Mouse (Mus musculus): ENCODE measurements around the gene Sat2.

Gene Sat2

GRCm38 (mm10) chr11:69657462-69657881 lies 35.6 kb downstream of the Sat2 start:
- in situ Hi-C loops (cut with MboI; ENCODE audit: low pct_unique_long_range_greater_than_20kb in 1 of 2, low sequenced_read_pairs in 2 of 2, unreplicated experiment in 1 of 2), result no loop called here

DNA sequence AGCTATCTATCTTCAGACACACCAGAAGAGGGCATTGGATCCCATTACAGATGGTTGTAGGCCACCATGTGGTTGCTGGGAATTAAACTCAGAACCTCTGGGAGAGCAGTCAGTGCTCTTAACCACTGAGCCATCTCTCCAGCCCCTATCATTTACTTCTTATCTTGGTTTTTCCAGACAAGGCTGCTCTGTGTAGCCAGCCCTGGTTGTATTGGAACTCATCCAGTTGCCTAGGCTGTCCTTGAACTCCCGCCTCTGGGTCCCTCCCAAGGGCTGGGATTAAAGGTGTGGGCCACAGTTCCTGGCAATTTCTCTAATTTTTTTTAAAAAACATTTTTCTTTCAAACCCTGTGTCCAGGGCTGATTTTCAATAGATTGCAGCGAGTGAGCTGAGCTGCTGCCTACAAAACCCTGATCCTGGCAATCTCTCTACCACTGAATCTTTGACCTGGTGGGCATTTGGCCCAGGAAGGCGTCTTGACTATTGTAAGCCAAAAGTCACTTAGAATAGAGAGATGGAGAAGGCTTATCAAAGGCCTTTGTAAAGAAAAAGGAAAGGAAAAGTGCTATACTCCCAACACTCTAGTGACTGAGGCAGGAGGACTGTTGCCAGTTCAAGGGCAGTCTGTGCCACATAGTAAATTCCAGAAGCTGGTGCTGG lies 39.5 kb downstream of the Sat2 start:
- in situ Hi-C loops (cut with MboI; ENCODE audit: low pct_unique_long_range_greater_than_20kb in 1 of 2, low sequenced_read_pairs in 2 of 2, unreplicated experiment in 1 of 2), result no loop called here

DNA sequence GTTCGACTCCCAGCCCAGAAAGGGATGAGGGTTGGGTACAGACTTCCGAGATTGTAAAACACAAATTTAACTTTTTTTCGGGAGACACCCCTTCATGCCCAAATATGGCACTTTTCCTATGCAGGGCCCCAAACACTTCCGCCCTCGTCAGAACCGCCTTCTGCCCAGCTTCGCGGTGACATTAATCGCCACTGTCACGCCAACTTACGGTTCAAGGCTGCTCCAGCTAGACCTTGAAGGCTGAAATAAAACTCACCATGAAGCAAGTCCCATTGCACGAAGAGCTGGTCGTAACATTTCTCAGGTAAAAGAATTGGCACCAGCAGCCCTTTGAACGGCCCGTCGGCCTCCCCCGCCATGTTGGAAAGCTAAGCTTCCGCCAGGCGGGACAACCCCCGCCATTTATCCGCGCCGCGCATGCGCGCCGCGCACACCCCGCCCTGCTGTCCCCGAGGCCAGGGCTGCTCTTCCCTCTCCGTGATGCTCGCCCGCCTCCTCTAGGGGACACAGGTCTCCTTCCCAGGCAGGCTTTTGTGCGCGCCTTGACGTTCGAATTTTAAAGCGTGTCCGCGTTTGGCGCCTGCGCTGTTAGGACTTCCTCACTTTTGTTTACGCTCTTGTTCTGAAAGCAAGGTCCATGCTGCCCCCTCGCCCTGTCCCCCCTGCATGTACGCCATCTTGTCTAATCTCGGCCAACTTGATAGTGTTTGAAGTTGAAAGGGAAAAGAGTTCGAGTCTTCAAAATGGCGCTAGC lies 40.6 kb downstream of the Sat2 start, which contains the start of gene Mpdu1:
TSS of gene Mpdu1 (minus strand) at position 430 of the 754 bp plus-strand sequence.
- in situ Hi-C loops (cut with MboI; ENCODE audit: low pct_unique_long_range_greater_than_20kb in 1 of 2, low sequenced_read_pairs in 2 of 2, unreplicated experiment in 1 of 2), result no loop called here

DNA sequence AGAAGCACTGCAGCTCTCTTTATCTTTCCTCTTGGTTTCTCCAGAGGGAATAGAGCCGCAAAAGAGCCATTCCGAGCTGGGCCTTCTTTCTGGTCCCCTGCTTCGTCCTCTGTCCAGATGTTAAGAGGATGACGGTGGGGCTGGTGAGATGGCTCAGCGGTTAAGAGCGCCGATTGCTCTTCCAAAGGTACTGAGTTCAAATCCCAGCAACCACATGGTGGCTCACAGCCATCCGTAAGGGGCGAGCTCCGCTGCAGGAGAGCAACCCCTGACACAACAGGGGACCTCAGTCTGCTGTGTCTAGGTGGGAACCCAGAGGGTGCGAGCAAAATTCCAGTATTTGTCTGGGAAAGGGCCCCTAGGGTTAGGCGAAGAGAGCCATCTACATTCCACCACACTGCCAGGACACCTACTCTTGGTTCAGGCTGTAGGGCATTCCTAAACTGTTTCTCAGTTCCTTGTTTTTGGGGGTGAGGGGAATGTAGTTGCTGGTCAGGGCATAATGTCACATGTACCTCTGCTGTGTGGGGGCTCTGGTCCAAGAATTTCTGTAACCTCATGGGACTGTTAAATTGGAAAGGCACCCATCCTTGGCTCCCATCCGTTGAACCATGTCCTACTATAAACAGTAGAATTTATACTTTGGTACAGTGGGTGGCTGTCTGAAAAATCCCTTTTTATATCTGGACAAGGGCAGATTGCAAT lies 41.3 kb downstream of the Sat2 start:
- in situ Hi-C loops (cut with MboI; ENCODE audit: low pct_unique_long_range_greater_than_20kb in 1 of 2, low sequenced_read_pairs in 2 of 2, unreplicated experiment in 1 of 2), result no loop called here

GRCm38 (mm10) chr11:69663795-69664194 lies 42.0 kb downstream of the Sat2 start:
- in situ Hi-C loops (cut with MboI; ENCODE audit: low pct_unique_long_range_greater_than_20kb in 1 of 2, low sequenced_read_pairs in 2 of 2, unreplicated experiment in 1 of 2), result no loop called here

DNA sequence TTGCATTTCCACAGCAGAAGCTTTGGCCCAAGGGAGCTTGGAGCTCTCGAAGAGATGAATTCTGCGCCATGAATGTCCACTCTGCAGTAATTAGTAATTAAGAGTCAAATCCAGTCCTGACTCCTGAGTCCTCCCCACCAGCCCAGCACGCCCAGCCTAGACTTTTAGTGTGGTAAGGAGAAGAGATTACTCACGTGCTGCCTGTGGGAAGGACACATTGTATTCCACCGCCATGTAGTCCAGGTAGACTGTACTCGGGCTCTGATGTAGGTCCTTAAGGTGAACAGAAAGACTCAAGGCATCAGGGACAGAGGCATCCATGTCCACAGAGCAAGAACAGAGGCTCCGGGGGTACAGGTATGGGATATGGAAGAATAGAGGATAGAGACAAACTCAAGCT lies 43.0 kb downstream of the Sat2 start:
- in situ Hi-C loops (cut with MboI; ENCODE audit: low pct_unique_long_range_greater_than_20kb in 1 of 2, low sequenced_read_pairs in 2 of 2, unreplicated experiment in 1 of 2), result no loop called here

DNA sequence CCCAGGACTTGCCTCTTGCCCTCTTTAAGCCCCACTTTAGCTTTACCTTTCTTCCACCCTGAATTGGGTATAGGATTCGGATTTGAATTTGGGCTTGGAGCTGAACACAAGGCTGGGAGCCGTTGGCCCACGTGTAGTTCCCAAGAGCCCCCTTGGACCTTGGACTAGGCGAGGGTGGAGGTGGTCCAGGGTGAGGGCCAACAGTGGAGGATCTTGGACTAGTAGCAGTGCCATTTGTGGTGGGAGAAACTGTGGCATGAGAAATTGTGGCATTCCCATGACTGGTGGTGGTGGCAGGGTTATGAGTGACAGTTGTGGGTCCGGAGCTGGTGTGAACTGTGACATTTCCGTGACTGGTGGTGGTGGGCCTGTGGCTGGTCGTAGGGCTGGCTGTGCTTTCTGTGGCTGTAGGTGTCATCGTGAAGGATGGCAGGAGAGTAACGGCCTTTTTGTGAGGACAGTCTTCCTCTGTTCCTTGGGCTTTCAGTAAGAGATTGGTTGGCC lies 43.7 kb downstream of the Sat2 start:
- in situ Hi-C loops (cut with MboI; ENCODE audit: low pct_unique_long_range_greater_than_20kb in 1 of 2, low sequenced_read_pairs in 2 of 2, unreplicated experiment in 1 of 2), result no loop called here

- in situ Hi-C loops (cut with MboI; ENCODE audit: low pct_unique_long_range_greater_than_20kb in 1 of 2, low sequenced_read_pairs in 2 of 2, unreplicated experiment in 1 of 2), result no loop called here
Measured at GRCm38 (mm10) chr11:69665961-69666664, 44.3 kb downstream of the Sat2 start, which contains the start of gene Cd68. Cd68 (minus strand) TSS chr11:69666153.

GRCm38 (mm10) chr11:69666665-69667005 lies 44.8 kb downstream of the Sat2 start:
- in situ Hi-C loops (cut with MboI; ENCODE audit: low pct_unique_long_range_greater_than_20kb in 1 of 2, low sequenced_read_pairs in 2 of 2, unreplicated experiment in 1 of 2), result no loop called here

GRCm38 (mm10) chr11:69670786-69671725 lies 49.2 kb downstream of the Sat2 start:
- in situ Hi-C loops (cut with MboI; ENCODE audit: low pct_unique_long_range_greater_than_20kb in 1 of 2, low sequenced_read_pairs in 2 of 2, unreplicated experiment in 1 of 2), result no loop called here

DNA sequence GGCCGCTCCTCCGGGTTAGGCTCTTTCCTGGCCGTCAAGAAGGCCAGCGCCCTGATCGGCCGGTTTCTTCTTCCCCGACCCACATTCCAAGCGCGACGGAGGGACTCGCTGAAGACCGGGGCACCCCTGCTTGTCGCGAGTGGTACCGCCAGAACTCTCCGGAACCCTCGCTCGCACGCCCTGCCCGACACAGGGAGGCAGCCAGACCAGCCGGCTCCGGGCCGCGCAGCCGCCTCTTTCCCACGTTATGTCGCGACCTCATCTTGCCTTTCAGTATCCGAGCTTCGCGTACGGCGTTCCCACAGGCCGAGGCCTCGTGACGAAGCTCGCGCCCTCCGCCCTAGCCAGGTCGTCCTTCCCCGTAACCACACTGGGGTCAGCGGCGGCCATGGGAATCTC lies 49.9 kb downstream of the Sat2 start:
- in situ Hi-C loops (cut with MboI; ENCODE audit: low pct_unique_long_range_greater_than_20kb in 1 of 2, low sequenced_read_pairs in 2 of 2, unreplicated experiment in 1 of 2), result no loop called here

GRCm38 (mm10) chr11:69672211-69672706 lies 50.4 kb downstream of the Sat2 start, which contains the start of gene Eif4a1:
Eif4a1 (minus strand) TSS chr11:69672423.
- in situ Hi-C loops (cut with MboI; ENCODE audit: low pct_unique_long_range_greater_than_20kb in 1 of 2, low sequenced_read_pairs in 2 of 2, unreplicated experiment in 1 of 2), result no loop called here
